Mouse (Mus musculus) limb, embryonic 11.5 days (tissue): ENCODE results near the gene Crlf1. TPM values are rescaled to one million over a fixed set of nuclear protein-coding genes. Genes with fewer than 3 reads are reported as not detected.
"Not testable (repeated sequence)": the region's sequence is repeated elsewhere in the genome, so short reads cannot be mapped to it uniquely, and the experiment has no call there.

Source experiments
- ATAC-seq: fragments of 200-750 bp; cut with Nextera tagmentation; 2 replicates; pipeline ENCODE4 v1.8.0; 2017; ENCODE audit warnings: low read depth; ENCODE audit not compliant: insufficient number of reproducible peaks, low FRiP score, low TSS enrichment
- DNase-seq: peaks from one replicate; pipeline ENCODE4 v3.0.0-alpha.2; 2015; ENCODE audit warnings: low spot score
- H3K27ac ChIP-seq: fragments of 300-500 bp; sonication (generic); replicated peaks from 2 replicates; pipeline ENCODE4 v1.5.1; 2014; ENCODE audit warnings: low read depth, mild to moderate bottlenecking, low read length
- H3K27me3 ChIP-seq: fragments of 300-500 bp; sonication (generic); 2 replicates; pipeline ENCODE4 v1.6.1; 2014; ENCODE audit warnings: mild to moderate bottlenecking, low read length, mixed read lengths; ENCODE audit not compliant: control insufficient read depth, insufficient read depth
- H3K36me3 ChIP-seq: fragments of 300-500 bp; sonication (generic); 2 replicates; pipeline ENCODE4 v1.6.1; 2014; ENCODE audit warnings: mild to moderate bottlenecking, low read length, moderate library complexity, mixed read lengths; ENCODE audit not compliant: control insufficient read depth, insufficient read depth
- H3K4me1 ChIP-seq: fragments of 300-500 bp; sonication (generic); 2 replicates; pipeline ENCODE4 v1.6.1; 2014; ENCODE audit warnings: low read length, mixed read lengths; ENCODE audit not compliant: control insufficient read depth, insufficient read depth
- H3K4me2 ChIP-seq: fragments of 300-500 bp; sonication (generic); 2 replicates; pipeline ENCODE4 v1.6.1; 2014; ENCODE audit warnings: low read depth, mild to moderate bottlenecking, moderate library complexity; ENCODE audit not compliant: severe bottlenecking
- H3K4me3 ChIP-seq: fragments of 300-500 bp; sonication (generic); 2 replicates; pipeline ENCODE4 v1.5.1; 2014; ENCODE audit warnings: low read depth, low read length
- H3K9ac ChIP-seq: fragments of 300-500 bp; sonication (generic); 2 replicates; pipeline ENCODE4 v1.6.1; 2014; ENCODE audit warnings: mild to moderate bottlenecking, low read length
- H3K9me3 ChIP-seq: fragments of 300-500 bp; sonication (generic); 2 replicates; pipeline ENCODE4 v1.6.1; 2016; ENCODE audit warnings: low read length; ENCODE audit not compliant: control insufficient read depth
- WGBS: fragments of 180-500 bp; shearing (Covaris S2); extraction: QIAGEN DNeasy Blood & Tissue Kit; methylation state at CpG from one replicate; pipeline ENCODE4 v1.1.7; 2014; 5-methylcytosine and 5-hydroxymethylcytosine counted together
- polyA plus RNA-seq: library from polyadenylated mRNA; unstranded; fragments of >200 nt; fragmentation: Nextera tagmentation; extraction: Ambion mirVana; gene quantifications from 2 replicates; pipeline ENCODE4 v1.2.1, GENCODE M21; 2014

Gene Crlf1
- polyA plus RNA-seq, 1 experiment from 2014 or later: 85.8 TPM

- H3K27me3 ChIP-seq: 0 out of 2 replicates have a peak, but pooled peaks cover 2% of the 10 kb centered on the region
- H3K4me1 ChIP-seq: peaks cover 53% of the 10 kb centered on the region
- peak overlapping the region; percentile 84 for H3K4me2 ChIP-seq
- H3K9me3 ChIP-seq: no peaks in the 10 kb centered on the region
- no peak for DNase-seq
- 36% methylated on average over 32 of the region's 32 CpGs for WGBS
- H3K36me3 ChIP-seq: peaks cover 12% of the 10 kb centered on the region; the same call in 1 of the 2 replicates
- H3K4me3 ChIP-seq: peak overlapping the region; percentile 45
- peak; percentile 33 for ATAC-seq
- H3K9ac ChIP-seq: peak overlapping the region; percentile 64
- H3K27ac ChIP-seq: peak overlapping the region; percentile 32; the same call in 1 of the 2 replicates
These were observed 12.9 kb downstream of the Crlf1 start for GRCm38 (mm10) chr8:70505698-70506327.

DNA sequence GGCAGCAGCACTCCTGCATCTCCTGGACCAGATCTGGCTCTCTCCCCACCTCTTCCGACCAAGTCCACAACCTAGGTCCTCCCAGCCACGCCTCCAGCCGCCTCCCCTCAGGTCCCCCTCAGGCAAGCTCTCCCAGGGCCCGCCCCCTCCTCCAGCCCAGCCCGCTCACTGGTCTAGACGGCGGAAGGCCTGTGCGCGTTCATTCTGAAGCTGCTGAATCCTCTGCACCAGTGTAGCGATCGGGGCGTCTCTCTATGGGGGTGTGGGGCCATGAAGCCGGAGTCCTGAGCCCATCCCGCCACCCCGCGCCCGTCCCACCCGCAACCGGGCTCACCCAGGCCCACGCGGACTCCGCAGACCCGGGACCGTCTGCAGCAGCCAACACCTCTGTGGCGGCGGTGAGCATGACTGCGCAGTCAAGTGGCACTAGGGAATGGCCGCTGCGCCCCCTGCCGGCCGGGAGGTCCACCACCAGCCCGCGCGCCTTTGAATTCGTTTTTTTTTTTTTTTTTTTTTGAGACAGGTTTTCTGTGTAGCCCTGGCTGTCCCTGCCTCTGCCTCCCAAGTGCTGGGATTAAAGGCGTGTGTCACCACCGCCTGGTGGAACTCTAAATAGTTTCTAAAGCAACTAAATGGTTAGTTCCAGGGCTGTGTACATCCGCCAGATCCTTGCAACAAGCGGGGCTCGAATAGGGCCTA is 13.5 kb downstream of the Crlf1 start, which contains the start of gene Rex1bd:
Gene Rex1bd, minus strand, starts transcription at position 425 of the 699 bp plus-strand sequence.
- ATAC-seq (peak; percentile 87), DNase-seq (peak; percentile 97)
- Histone ChIP-seq H3K27ac (peak within 1 kb of the TSS; percentile 32), H3K36me3 (peaks cover 12% of the 10 kb centered on the region; the same call in 1 of the 2 replicates), H3K4me1 (peaks cover 50% of the 10 kb centered on the region), H3K4me2 (peak within 1 kb of the TSS; percentile 84), H3K9me3 (no peaks in the 10 kb centered on the region), H3K27me3 (0 out of 2 replicates have a peak, but pooled peaks cover 2% of the 10 kb centered on the region), H3K4me3 (peak within 1 kb of the TSS; percentile 45), H3K9ac (peak within 1 kb of the TSS; percentile 64)
- WGBS: 2% methylated on average over 40 of the region's 40 CpGs

DNA sequence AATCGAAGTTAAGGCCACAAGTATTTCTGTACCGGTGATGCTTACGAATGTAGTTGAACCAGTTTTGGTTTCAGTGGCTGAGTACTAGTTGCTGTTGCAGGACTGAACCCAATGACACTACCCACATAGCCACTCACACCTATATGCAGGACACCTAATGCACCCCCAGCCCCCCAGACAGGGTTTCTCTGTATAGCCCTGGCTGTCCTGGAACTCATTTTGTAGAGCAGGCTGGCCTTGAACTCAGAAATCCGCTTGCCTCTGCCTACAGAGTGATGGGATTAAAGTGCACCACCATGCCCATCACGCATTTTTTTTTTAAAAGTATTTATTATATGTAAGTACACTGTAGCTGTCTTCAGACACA is 14.1 kb downstream of the Crlf1 start:
- Histone ChIP-seq H3K9me3 (no peaks in the 10 kb centered on the region), H3K4me1 (peaks cover 47% of the 10 kb centered on the region), H3K27me3 (0 out of 2 replicates have a peak, but pooled peaks cover 1% of the 10 kb centered on the region), H3K36me3 (peaks cover 12% of the 10 kb centered on the region; the same call in 1 of the 2 replicates), H3K27ac (no peak overlapping the region), H3K4me2 (no peak overlapping the region), H3K4me3 (no peak overlapping the region), H3K9ac (no peak overlapping the region)
- 63% methylated on average over 5 of the region's 5 CpGs for WGBS
- DNase-seq (no peak), ATAC-seq (no peak)

GRCm38 (mm10) chr8:70509281-70509952 is 16.5 kb downstream of the Crlf1 start:
- Histone ChIP-seq H3K9me3 (no peaks in the 10 kb centered on the region), H3K4me2 (peak overlapping the region; percentile 98), H3K27ac (peak overlapping the region; percentile 84; the same call in 1 of the 2 replicates), H3K27me3 (no peaks in the 10 kb centered on the region), H3K9ac (peak overlapping the region; percentile 96), H3K4me1 (peaks cover 26% of the 10 kb centered on the region), H3K4me3 (peak overlapping the region; percentile 97), H3K36me3 (peaks cover 12% of the 10 kb centered on the region; the same call in 1 of the 2 replicates)
- ATAC-seq: no peak
- 10% methylated on average over 25 of the region's 25 CpGs for WGBS
- DNase-seq: no peak

- peak; percentile 71 for ATAC-seq
- Histone ChIP-seq H3K27me3 (no peaks in the 10 kb centered on the region), H3K36me3 (peaks cover 12% of the 10 kb centered on the region; the same call in 1 of the 2 replicates), H3K4me1 (peaks cover 17% of the 10 kb centered on the region), H3K9ac (peak within 1 kb of the TSS; percentile 96), H3K27ac (peak within 1 kb of the TSS; percentile 84), H3K4me2 (peak within 1 kb of the TSS; percentile 98), H3K4me3 (peak within 1 kb of the TSS; percentile 97), H3K9me3 (no peaks in the 10 kb centered on the region)
- 1% methylated on average over 74 of the region's 74 CpGs for WGBS
- peak; percentile 96 for DNase-seq
These were observed 17.4 kb downstream of the Crlf1 start, which contains the start of gene Uba52 for GRCm38 (mm10) chr8:70510228-70510915. TSS of gene Uba52 (minus strand) at chr8:70510801.

GRCm38 (mm10) chr8:70511174-70511573 is 18.2 kb downstream of the Crlf1 start:
- 88% methylated on average over 6 of the region's 6 CpGs for WGBS
- H3K27ac ChIP-seq, H3K27me3 ChIP-seq, H3K4me1 ChIP-seq, ATAC-seq, H3K9ac ChIP-seq, H3K9me3 ChIP-seq, DNase-seq: not testable (repeated sequence)
- H3K36me3 ChIP-seq: peaks cover 12% of the 10 kb centered on the region; the same call in 1 of the 2 replicates
- peak overlapping the region; percentile 97 for H3K4me3 ChIP-seq
- H3K4me2 ChIP-seq: peak overlapping the region; percentile 98; the same call in 1 of the 2 replicates

GRCm38 (mm10) chr8:70511770-70512169 is 18.8 kb downstream of the Crlf1 start:
- Histone ChIP-seq H3K36me3 (peaks cover 12% of the 10 kb centered on the region; the same call in 1 of the 2 replicates), H3K27ac (no peak overlapping the region), H3K9me3 (no peaks in the 10 kb centered on the region), H3K4me2 (no peak overlapping the region), H3K4me3 (no peak overlapping the region), H3K27me3 (no peaks in the 10 kb centered on the region), H3K9ac (no peak overlapping the region), H3K4me1 (peaks cover 8% of the 10 kb centered on the region)
- 97% methylated on average over 2 of the region's 2 CpGs for WGBS
- ATAC-seq (no peak), DNase-seq (no peak)
